Mouse (Mus musculus) stomach, embryonic 15.5 days (tissue): ENCODE measurements around the gene Exosc5. TPM values are rescaled to one million over a fixed set of nuclear protein-coding genes. Genes with fewer than 3 reads are reported as not detected.

Experiments
- ATAC-seq: fragments of 200-750 bp; cut with Nextera tagmentation; 2 replicates; pipeline ENCODE4 v1.8.0; 2017; ENCODE audit warnings: low read depth, moderate number of reproducible peaks, moderate TSS enrichment; ENCODE audit not compliant: insufficient read depth, low FRiP score
- H3K27ac ChIP-seq: fragments of 300-500 bp; sonication (generic); 2 replicates; pipeline ENCODE4 v1.5.1; 2015; ENCODE audit warnings: mild to moderate bottlenecking, inconsistent platforms
- H3K27me3 ChIP-seq: fragments of 300-500 bp; sonication (generic); replicated peaks from 2 replicates; pipeline ENCODE4 v1.6.1; 2015; ENCODE audit warnings: inconsistent platforms
- H3K36me3 ChIP-seq: fragments of 300-500 bp; sonication (generic); 2 replicates; pipeline ENCODE4 v1.6.1; 2015; ENCODE audit warnings: inconsistent platforms
- H3K4me1 ChIP-seq: fragments of 300-500 bp; sonication (generic); 2 replicates; pipeline ENCODE4 v1.6.1; 2015; ENCODE audit warnings: inconsistent platforms
- H3K4me2 ChIP-seq: fragments of 300-500 bp; sonication (generic); 2 replicates; pipeline ENCODE4 v1.6.1; 2015; ENCODE audit warnings: mild to moderate bottlenecking, inconsistent platforms
- H3K4me3 ChIP-seq: fragments of 300-500 bp; sonication (generic); replicated peaks from 2 replicates; pipeline ENCODE4 v1.5.1; 2015; ENCODE audit warnings: inconsistent platforms
- H3K9ac ChIP-seq: fragments of 300-500 bp; sonication (generic); 2 replicates; pipeline ENCODE4 v1.6.1; 2015; ENCODE audit warnings: inconsistent platforms
- H3K9me3 ChIP-seq: fragments of 300-500 bp; sonication (generic); 2 replicates; pipeline ENCODE4 v1.6.1; 2016; ENCODE audit warnings: inconsistent platforms
- WGBS: fragments of 180-500 bp; shearing (Covaris S2); methylation state at CpG from one replicate; pipeline ENCODE4 v1.1.7; 2015; 5-methylcytosine and 5-hydroxymethylcytosine counted together
- polyA plus RNA-seq: library from polyadenylated mRNA; unstranded; fragments of >200 nt; fragmentation: Nextera tagmentation; extraction: Ambion mirVana; gene quantifications from 2 replicates; pipeline ENCODE4 v1.2.1, GENCODE M21; 2015

The Exosc5 gene
- polyA plus RNA-seq, 1 experiment from 2014 or later = 71.8 TPM

DNA sequence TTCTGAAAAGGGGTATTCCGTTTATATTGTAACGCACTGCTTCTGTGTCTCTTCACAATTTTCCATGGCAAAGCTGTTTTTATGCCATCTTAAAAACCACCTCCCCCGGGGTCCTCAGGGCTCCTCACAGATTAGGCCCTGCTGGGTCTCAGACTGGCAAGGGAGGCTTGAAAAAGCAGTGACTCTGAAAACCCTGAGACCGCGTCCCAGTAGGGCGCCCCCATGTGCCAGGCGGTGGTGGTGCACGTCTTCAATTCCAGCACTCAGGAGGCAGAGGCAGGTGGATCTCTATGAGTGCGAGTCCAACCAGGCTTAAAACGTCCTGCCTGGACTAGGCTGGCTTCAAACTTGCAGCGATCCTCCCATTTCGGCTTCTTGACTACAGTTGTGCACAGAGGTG is 41.8 kb downstream of the Exosc5 start:
- Histone ChIP-seq H3K4me2 (no peak overlapping the region), H3K27ac (no peak overlapping the region), H3K27me3 (no peaks in the 10 kb centered on the region), H3K4me3 (no peak overlapping the region), H3K36me3 (no peaks in the 10 kb centered on the region), H3K9me3 (no peaks in the 10 kb centered on the region), H3K9ac (no peak overlapping the region), H3K4me1 (peaks cover 16% of the 10 kb centered on the region)
- no peak for ATAC-seq
- 68% methylated on average over 12 of the region's 12 CpGs for WGBS

DNA sequence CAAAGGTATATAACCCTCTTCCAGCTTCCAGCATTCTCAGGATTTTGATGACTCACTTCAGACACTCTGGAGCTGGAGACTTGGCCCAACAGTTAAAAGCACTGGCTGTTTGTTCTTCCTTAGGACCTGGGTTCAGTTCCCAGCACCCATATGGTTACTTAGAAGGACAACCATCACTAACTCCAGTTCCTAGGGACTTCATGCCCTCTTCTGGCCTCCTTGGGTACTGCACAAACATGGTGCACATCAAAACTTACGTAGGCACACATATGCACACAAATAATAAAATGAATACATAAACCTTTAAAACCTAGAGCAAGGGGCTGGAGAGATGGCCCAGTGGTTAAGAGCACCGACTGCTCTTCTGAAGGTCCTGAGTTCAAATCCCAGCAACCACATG is 43.4 kb downstream of the Exosc5 start:
- no peak for ATAC-seq
- WGBS = 97% methylated on average over 2 of the region's 2 CpGs
- no peaks in the 10 kb centered on the region for H3K9me3 ChIP-seq
- H3K9ac ChIP-seq = no peak overlapping the region
- H3K27me3 ChIP-seq = no peaks in the 10 kb centered on the region
- H3K36me3 ChIP-seq = no peaks in the 10 kb centered on the region
- no peak overlapping the region for H3K27ac ChIP-seq
- H3K4me2 ChIP-seq = no peak overlapping the region
- peaks cover 32% of the 10 kb centered on the region for H3K4me1 ChIP-seq
- H3K4me3 ChIP-seq = no peak overlapping the region

DNA sequence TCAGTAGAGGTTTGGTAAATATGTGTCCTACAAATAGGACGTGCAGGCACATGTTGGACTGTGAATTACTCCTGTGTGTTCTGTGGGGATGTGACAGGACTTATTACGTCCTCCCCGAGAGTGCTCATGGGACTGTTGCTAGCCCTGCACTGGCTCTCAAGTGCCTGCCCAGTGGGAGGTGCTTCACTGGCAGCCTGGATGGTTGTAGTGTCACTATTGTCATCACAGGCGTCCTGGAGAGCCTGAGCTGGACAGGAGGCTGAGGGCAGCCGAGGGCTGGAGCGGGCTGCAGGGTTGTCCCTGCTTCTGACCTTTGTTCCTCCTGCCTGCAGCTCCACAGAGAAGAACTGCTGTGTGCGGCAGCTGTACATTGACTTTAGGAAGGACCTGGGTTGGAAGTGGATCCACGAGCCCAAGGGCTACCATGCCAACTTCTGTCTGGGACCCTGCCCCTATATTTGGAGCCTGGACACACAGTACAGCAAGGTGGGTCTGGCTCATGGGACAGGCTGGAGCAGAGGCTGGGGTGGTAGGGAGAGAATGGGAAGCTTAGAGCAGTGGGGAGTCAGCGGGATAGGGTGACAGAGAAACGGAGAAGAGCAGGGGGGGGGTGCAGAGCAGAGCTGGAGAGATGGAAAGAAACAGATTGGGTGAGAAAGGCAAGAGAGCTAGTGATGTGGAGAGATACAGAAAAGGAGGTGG is 45.0 kb downstream of the Exosc5 start:
- Histone ChIP-seq H3K4me1 (peaks cover 40% of the 10 kb centered on the region), H3K36me3 (no peaks in the 10 kb centered on the region), H3K27ac (no peak overlapping the region), H3K9me3 (no peaks in the 10 kb centered on the region), H3K27me3 (no peaks in the 10 kb centered on the region), H3K9ac (no peak overlapping the region), H3K4me2 (no peak overlapping the region), H3K4me3 (no peak overlapping the region)
- 37% methylated on average over 10 of the region's 10 CpGs for WGBS
- no peak; the same call in 1 of the 2 replicates for ATAC-seq

DNA sequence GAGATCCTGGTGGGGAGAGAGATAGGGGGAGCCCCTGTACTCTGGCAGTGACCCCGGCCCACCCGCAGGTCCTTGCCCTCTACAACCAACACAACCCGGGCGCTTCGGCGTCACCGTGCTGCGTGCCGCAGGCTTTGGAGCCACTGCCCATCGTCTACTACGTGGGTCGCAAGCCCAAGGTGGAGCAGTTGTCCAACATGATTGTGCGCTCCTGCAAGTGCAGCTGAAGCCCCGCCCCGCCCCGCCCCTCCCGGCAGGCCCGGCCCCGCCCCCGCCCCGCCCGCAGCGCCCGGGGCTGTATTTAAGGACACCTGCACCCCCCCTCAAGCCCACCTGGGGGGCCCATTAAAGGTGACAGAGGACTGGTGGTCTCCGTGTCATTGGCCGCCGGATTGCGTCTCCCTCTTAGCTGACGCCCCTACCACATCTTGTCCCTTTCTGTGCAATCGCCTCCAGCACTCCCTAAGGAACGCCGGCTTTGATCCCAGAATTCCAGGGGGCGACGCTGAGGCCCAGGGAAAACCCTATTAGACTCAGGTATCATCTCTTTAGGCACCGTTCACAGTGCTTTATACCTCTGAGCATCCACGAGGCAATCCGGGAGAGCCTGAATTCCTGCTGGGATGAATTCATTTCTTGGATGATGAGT is 45.9 kb downstream of the Exosc5 start:
- Histone ChIP-seq H3K9ac (no peak overlapping the region), H3K27me3 (no peaks in the 10 kb centered on the region), H3K9me3 (no peaks in the 10 kb centered on the region), H3K27ac (peak overlapping the region; percentile 48; the same call in 1 of the 2 replicates), H3K4me3 (peak overlapping the region; percentile 16; the same call in 1 of the 2 replicates), H3K4me2 (peak overlapping the region; percentile 47), H3K36me3 (no peaks in the 10 kb centered on the region), H3K4me1 (peaks cover 42% of the 10 kb centered on the region)
- WGBS = 17% methylated on average over 32 of the region's 37 CpGs
- no peak for ATAC-seq

DNA sequence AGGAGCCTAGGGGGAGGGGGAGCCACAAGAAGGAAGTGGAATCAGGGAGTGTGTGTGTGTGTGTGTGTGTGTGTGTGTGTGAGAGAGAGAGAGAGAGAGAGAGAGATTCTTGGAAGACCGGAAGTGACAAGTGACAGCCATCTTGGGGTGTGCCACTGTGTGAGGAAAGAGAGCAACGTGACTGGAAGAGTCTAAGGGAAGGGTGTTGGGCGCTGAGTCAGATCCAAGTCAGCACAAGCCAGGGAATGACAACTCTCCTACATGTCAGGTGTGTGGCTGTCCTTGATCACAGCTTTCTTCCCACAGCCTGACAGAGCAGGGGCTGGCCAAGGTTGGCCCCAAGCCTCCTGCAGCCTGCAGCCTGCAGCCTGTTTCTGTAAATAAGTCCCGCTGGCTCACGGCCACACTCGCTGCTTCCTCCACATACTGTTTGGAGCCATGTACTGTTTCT is 46.9 kb downstream of the Exosc5 start:
- WGBS = 39% methylated on average over 6 of the region's 6 CpGs
- H3K9ac ChIP-seq = no peak overlapping the region
- H3K27ac ChIP-seq = peak overlapping the region; percentile 48
- peak; percentile 19; the same call in 1 of the 2 replicates for ATAC-seq
- H3K4me3 ChIP-seq = no peak overlapping the region
- H3K36me3 ChIP-seq = no peaks in the 10 kb centered on the region
- no peaks in the 10 kb centered on the region for H3K27me3 ChIP-seq
- H3K9me3 ChIP-seq = no peaks in the 10 kb centered on the region
- peaks cover 52% of the 10 kb centered on the region for H3K4me1 ChIP-seq
- H3K4me2 ChIP-seq = 0 out of 2 replicates have a peak overlapping the region, but pooled peaks have one; percentile 9

DNA sequence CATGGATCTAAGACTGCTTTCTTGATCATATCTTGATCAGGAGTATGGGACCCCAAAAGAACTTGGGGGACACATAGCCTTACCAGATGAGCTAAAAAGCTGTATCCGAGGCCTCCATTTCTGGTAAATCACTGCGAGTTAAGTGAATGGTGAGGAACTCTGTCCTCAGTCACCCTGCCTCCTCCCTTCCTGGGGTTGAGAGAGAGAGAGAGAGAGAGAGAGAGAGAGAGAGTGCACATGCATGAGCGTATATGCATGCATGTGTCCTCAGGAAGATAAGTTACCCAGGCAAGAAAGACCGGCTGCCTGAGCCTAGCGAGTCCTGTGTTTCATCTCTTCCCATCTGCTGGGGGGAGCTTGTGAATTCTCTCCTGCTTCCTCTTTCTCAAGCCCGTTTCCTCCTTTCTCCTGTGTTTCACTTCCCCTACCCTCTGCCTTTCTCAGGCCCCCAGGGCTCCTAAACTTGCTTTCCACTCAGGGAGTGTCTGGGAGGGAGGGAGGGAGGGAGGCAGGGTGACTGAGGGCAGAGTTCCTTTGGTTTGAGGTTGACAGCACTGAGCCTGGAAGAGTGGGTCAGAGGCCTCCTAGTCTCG is 47.7 kb downstream of the Exosc5 start:
- no peak overlapping the region for H3K4me3 ChIP-seq
- ATAC-seq = no peak
- peaks cover 58% of the 10 kb centered on the region for H3K4me1 ChIP-seq
- H3K4me2 ChIP-seq = no peak overlapping the region
- no peaks in the 10 kb centered on the region for H3K9me3 ChIP-seq
- peak overlapping the region; percentile 48 for H3K27ac ChIP-seq
- no peak overlapping the region for H3K9ac ChIP-seq
- 40% methylated on average over 7 of the region's 7 CpGs for WGBS
- no peaks in the 10 kb centered on the region for H3K27me3 ChIP-seq
- H3K36me3 ChIP-seq = no peaks in the 10 kb centered on the region

DNA sequence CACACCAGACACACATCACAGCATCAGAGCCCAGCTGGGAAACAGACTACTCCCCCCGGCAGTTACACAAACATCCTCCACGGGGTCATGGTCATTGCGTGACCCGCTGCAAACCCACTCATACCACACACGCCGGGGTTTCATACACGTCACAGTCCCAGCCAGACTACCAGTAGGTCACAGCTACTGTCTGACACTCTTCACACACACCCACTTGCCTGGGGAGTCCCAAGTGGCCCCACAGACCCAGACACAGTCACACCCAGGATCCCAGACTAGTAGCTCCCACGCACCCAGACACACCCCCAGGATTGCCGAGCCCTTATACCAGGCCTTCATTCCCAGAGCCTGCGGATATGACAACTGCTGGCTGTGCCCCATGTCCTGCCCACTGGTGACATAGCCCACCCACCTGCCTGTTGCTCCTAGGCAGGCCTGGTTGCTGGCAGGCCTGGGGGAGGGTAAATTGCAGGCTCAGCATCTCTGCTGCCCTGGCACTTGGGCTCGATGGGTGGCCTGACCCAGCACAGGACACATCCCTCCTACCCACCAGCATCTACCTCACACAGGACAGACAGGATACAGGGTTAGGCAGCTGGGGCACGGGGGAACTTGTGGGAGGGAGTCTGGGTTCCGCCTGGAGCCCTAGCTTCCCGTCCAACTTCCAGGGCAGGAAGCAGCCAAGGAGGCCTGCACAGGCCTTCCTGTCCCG is 48.8 kb downstream of the Exosc5 start:
- Histone ChIP-seq H3K27me3 (no peaks in the 10 kb centered on the region), H3K36me3 (no peaks in the 10 kb centered on the region), H3K4me1 (peaks cover 65% of the 10 kb centered on the region), H3K4me2 (no peak overlapping the region), H3K9me3 (no peaks in the 10 kb centered on the region), H3K4me3 (no peak overlapping the region), H3K27ac (peak overlapping the region; percentile 48), H3K9ac (no peak overlapping the region)
- no peak for ATAC-seq
- 34% methylated on average over 15 of the region's 15 CpGs for WGBS

DNA sequence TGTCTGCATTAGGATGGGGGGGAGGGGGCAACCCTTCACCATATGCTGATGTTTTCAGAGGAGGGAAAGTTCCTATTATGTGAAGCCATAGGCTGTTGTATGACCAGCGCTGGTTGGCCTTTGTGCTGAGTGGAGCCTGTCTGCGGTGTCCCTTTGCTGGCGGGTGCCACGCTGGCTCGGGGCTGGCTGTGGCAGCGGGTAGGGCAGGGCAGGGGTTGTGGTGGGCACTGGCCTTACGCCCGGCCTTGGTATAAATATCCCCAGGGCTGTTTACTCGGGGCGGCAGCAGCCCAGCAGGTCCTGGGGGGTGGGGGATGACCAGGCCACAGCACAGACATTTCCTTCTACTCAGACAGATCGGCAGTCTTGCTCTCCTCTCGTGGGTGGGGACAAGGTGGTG is 51.0 kb downstream of the Exosc5 start:
- ATAC-seq = no peak
- Histone ChIP-seq H3K27me3 (no peaks in the 10 kb centered on the region), H3K27ac (no peak overlapping the region), H3K9ac (no peak overlapping the region), H3K9me3 (no peaks in the 10 kb centered on the region), H3K4me2 (peak overlapping the region; percentile 24; the same call in 1 of the 2 replicates), H3K4me3 (no peak overlapping the region), H3K36me3 (peaks cover 17% of the 10 kb centered on the region), H3K4me1 (peaks cover 57% of the 10 kb centered on the region)
- 12% methylated on average over 12 of the region's 12 CpGs for WGBS

DNA sequence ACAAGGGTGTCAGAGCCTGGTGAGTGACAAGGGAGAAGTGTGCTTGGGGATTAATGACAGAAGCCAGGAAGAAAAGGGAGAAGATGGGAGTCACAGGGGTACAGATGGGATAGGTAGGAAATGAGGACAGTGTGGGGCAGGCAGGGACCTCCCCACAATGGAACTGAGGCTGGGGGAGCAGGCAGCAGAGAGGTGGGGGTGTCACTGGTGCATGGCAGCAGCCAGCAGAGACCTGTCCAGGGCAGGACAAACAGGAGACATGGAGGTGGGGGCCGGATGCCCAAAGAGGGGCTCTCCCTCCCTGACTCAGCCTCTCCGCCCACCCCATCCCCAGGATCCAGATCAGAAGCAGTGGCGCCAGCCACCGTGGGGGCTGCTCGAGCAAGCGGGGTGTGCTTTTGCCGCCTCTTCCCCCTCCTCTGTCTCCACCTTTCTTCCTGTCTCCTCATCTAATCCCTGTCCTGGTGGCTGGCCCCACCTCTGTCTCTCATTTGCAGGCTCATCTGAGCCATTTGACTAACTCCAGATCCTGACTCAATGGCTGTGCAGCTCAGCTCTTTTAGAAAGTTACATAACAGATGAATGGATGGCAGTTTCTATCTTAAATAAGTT is 51.7 kb downstream of the Exosc5 start:
- peaks cover 22% of the 10 kb centered on the region for H3K36me3 ChIP-seq
- H3K4me1 ChIP-seq = peaks cover 50% of the 10 kb centered on the region

DNA sequence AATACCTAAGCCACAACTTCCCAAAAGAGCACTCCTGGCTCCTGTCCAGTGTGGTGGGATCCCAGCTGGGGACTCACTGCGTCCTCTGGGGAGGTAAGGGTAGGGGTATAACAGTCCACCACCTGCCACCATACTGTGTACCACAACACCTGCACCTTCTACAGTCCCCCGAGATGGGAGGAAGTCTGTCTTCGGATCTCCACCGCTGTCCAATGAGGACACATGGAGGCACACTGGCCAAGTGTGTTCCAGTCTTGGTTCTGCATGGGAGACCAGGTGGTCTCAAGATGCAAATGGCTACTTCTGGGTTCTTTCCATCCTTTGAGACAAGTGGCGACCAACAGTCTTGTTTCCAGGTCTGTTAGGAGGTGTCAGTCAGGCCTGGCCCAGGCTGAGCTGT is 52.2 kb downstream of the Exosc5 start:
- H3K9me3 ChIP-seq = no peaks in the 10 kb centered on the region
- H3K27me3 ChIP-seq = no peaks in the 10 kb centered on the region
- H3K9ac ChIP-seq = no peak overlapping the region
- no peak overlapping the region for H3K4me3 ChIP-seq
- H3K4me2 ChIP-seq = no peak overlapping the region
- peaks cover 25% of the 10 kb centered on the region for H3K36me3 ChIP-seq
- ATAC-seq = no peak
- H3K4me1 ChIP-seq = peaks cover 45% of the 10 kb centered on the region
- peak overlapping the region; percentile 5; the same call in 1 of the 2 replicates for H3K27ac ChIP-seq
- 67% methylated on average over 5 of the region's 5 CpGs for WGBS

More for the DNA sequence above, 51.7 kb downstream of the Exosc5 start:
- WGBS = 10% methylated on average over 7 of the region's 7 CpGs
- H3K27ac ChIP-seq = peak overlapping the region; percentile 5; the same call in 1 of the 2 replicates
- no peaks in the 10 kb centered on the region for H3K9me3 ChIP-seq
- H3K9ac ChIP-seq = no peak overlapping the region
- ATAC-seq = peak; percentile 1; the same call in 1 of the 2 replicates
- H3K27me3 ChIP-seq = no peaks in the 10 kb centered on the region
- no peak overlapping the region for H3K4me3 ChIP-seq
- H3K4me2 ChIP-seq = no peak overlapping the region; the same call in 1 of the 2 replicates

DNA sequence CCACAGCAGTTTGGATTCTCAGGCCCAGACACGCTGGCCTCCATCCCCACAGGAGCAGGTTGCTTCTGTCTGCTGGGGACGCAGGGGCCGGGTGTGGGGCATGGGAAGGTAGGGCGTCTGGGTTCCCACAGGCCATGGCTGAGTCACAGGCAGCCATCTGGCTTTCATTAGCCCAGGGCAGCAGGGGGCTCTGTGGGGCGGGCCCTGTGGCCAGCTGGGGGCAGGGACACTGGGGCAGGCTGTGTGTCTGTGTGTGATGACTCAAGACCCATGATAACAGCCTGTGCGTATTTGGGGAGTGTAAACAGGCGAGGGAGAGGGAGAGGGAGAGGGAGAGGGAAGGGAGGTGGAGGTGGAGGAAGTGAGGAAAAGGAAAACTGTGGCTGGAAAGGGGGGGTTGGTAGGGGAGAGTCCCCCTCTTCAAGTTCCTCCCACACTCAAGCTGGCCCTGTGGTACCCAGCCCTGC is 52.8 kb downstream of the Exosc5 start:
- H3K9ac ChIP-seq = no peak overlapping the region
- WGBS = 20% methylated on average over 7 of the region's 7 CpGs

More for the DNA sequence above, 52.8 kb downstream of the Exosc5 start:
- ATAC-seq = peak; percentile 29
- Histone ChIP-seq H3K36me3 (peaks cover 27% of the 10 kb centered on the region), H3K27me3 (no peaks in the 10 kb centered on the region), H3K9me3 (no peaks in the 10 kb centered on the region), H3K27ac (0 out of 2 replicates have a peak overlapping the region, but pooled peaks have one; percentile 9), H3K4me3 (no peak overlapping the region), H3K4me2 (no peak overlapping the region; the same call in 1 of the 2 replicates), H3K4me1 (peaks cover 39% of the 10 kb centered on the region)
